Mouse (Mus musculus) MN1 (cell line): Measurements from ENCODE around the gene Enpep.

Experiments
- DNase-seq: peaks from one replicate; pipeline ENCODE4 v3.0.0-alpha.2; 2016; ENCODE audit warnings: low spot score

Gene Enpep

DNA sequence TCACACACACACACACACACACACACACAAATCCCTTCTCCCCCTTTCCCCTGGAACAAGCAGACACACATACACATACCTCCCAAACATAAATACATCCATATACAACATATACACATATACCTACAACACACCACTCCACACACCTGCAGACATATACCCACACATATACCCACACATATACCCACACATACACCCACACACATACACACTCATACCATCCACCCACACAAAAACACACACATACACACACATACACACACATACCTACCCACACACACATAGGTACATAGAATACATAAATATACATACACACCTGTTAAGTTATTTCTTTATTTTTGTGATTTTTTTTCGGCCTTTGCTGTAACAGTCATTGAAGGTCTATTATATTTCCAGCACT, 94.5 kb downstream of the Enpep start:
- no peak for DNase-seq

- DNase-seq = no peak
Measured at GRCm38 (mm10) chr3:129227331-129227730, 105.2 kb downstream of the Enpep start.

- no peak for DNase-seq
Measured at GRCm38 (mm10) chr3:129226681-129227080, 105.8 kb downstream of the Enpep start.

DNA sequence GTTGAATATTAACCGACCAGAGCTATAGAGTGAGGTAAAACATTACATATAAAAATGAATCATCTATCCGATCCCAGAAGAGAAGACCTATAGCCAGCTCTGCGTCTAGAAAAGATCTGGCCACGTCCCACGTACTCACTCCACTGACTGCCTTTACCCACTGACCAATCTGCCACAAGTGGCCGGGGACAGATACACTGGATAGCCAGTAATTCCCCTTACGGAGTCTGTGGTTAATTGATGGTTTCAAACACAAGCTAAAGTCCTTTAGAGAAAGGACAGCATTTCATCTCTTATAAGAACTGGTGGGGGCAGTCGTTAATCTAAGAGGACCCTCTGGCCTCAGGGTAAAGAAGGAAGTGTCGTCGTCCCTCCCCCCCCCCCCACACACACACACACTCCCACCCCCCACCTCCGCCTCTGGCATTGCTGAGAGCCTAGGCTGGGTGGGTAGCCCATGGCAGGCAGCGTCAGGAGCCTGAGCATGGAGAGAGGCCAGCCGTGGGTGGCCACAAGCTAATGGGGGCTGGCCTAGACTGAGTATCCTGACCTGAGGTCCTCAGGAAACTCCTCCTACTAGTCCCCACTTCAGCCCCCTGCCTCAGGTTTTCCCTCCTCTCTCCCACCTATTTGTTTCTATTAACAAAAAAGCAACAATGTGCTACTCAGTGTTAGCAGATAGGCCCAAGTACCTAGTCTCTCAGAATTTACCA, 106.8 kb downstream of the Enpep start:
- no peak for DNase-seq

GRCm38 (mm10) chr3:129224806-129225576, 107.5 kb downstream of the Enpep start:
- DNase-seq = no peak

DNA sequence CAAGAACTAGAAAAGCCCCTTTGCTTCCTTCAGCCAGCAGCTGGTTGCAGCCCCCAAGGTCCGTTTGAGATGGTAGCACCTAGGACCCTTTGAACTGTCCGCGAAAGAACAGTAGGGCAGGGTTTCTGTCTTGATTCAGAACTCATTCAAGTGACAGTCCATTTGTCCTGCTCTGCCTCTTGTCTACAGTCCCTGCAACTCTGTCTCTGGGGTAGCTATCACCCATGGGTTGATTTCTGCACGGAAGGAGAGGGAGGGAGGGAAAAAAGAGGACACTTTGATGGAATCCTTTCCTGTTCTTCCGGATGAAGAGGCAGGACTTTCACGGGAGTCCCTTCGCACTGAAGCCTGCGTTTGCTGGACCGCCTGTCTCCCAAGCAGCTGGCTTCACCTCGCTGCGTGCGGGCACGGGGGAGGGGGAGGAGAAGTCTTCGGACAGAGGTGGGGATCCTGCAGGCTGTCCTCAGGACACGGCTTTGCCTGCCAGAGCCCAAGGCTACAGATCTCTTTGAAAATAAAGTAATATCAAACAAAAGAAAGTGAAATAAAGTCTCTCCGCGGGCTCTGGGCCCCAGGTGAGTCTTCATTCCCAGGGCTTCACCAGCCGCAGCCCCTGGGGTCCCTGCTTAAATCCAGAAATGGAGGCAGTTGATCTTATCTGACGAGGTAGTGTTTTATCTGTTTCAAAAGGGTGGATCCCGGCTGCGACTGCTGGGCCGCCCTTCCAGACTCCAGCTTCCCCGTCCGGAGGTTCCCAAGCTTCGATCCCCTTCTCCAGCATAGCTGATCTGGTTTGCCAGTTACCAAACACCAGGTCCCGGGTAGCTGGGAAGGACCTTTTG, 108.3 kb downstream of the Enpep start:
- no peak for DNase-seq

- no peak for DNase-seq
Measured at GRCm38 (mm10) chr3:129223401-129223800, 109.1 kb downstream of the Enpep start.

GRCm38 (mm10) chr3:129222448-129223290, 109.9 kb downstream of the Enpep start:
- DNase-seq = no peak

GRCm38 (mm10) chr3:129221380-129222260, 110.9 kb downstream of the Enpep start:
- no peak for DNase-seq

GRCm38 (mm10) chr3:129220681-129221379, 111.7 kb downstream of the Enpep start:
- DNase-seq = no peak

- DNase-seq = no peak
Measured at GRCm38 (mm10) chr3:129220086-129220670, 112.3 kb downstream of the Enpep start.
